Mouse (Mus musculus) hindbrain, embryonic 12.5 days (tissue): ENCODE measurements around the gene Ube2dnl2. TPM values are rescaled to one million over a fixed set of nuclear protein-coding genes. Genes with fewer than 3 reads are reported as not detected.

Experiments used
- ATAC-seq: fragments of 200-750 bp; cut with Nextera tagmentation; 2 replicates; pipeline ENCODE4 v1.8.0; 2017; ENCODE audit warnings: moderate TSS enrichment; ENCODE audit not compliant: low FRiP score
- H3K27ac ChIP-seq: fragments of 300-500 bp; sonication (generic); 2 replicates; pipeline ENCODE4 v1.5.1; 2016; ENCODE audit warnings: mild to moderate bottlenecking
- H3K27me3 ChIP-seq: fragments of 300-500 bp; sonication (generic); 2 replicates; pipeline ENCODE4 v1.6.1; 2016; ENCODE audit warnings: mild to moderate bottlenecking
- H3K36me3 ChIP-seq: fragments of 300-500 bp; sonication (generic); 2 replicates; pipeline ENCODE4 v1.6.1; 2016; ENCODE audit warnings: mild to moderate bottlenecking
- H3K4me1 ChIP-seq: fragments of 300-500 bp; sonication (generic); 2 replicates; pipeline ENCODE4 v1.6.1; 2016
- H3K4me2 ChIP-seq: fragments of 300-500 bp; sonication (generic); replicated peaks from 2 replicates; pipeline ENCODE4 v1.6.1; 2016; ENCODE audit warnings: mild to moderate bottlenecking
- H3K4me3 ChIP-seq: fragments of 300-500 bp; sonication (generic); 2 replicates; pipeline ENCODE4 v1.5.1; 2016; ENCODE audit warnings: mild to moderate bottlenecking
- H3K9ac ChIP-seq: fragments of 300-500 bp; sonication (generic); 2 replicates; pipeline ENCODE4 v1.6.1; 2016; ENCODE audit warnings: mild to moderate bottlenecking, moderate library complexity
- H3K9me3 ChIP-seq: fragments of 300-500 bp; sonication (generic); replicated peaks from 2 replicates; pipeline ENCODE4 v1.6.1; 2016; ENCODE audit warnings: mild to moderate bottlenecking
- WGBS: fragments of 180-500 bp; shearing (Covaris S2); methylation state at CpG from one replicate; pipeline ENCODE4 v1.1.7; 2016; 5-methylcytosine and 5-hydroxymethylcytosine counted together
- polyA plus RNA-seq: library from polyadenylated mRNA; unstranded; fragments of >200 nt; fragmentation: Nextera tagmentation; extraction: Ambion mirVana; gene quantifications from 2 replicates; pipeline ENCODE4 v1.2.1, GENCODE M21; 2016

Ube2dnl2 gene
- polyA plus RNA-seq, result not detected in 2 replicates

DNA sequence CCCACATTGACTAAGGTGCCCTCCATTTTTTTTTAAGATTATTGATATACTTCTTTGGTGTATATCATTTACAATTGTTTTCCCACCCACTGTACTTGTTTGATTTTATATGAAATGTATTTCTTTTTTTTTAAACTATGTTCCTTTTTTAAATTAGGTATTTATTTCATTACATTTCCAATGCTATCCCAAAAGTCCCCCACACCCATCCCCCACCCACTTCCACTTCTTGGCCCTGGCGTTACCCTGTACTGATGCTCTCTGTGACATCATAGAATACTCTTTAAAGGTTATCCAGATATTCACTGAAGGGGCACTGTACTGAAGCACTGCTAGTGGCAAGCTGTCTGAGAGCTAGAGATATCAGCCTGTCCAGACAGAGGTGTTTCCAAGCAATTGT is at the start of gene Ube2dnl2:
Ube2dnl2 (plus strand) TSS at position 301 of the 400 bp plus-strand sequence.
- H3K4me3 ChIP-seq, result no peak within 1 kb of the TSS
- no peaks in the 10 kb centered on the region for H3K4me1 ChIP-seq
- WGBS, result 87% methylated on average over 1 of the region's 1 CpGs
- H3K9me3 ChIP-seq, result no peaks in the 10 kb centered on the region
- no peak within 1 kb of the TSS for H3K9ac ChIP-seq
- no peak within 1 kb of the TSS for H3K4me2 ChIP-seq
- no peaks in the 10 kb centered on the region for H3K36me3 ChIP-seq
- no peaks in the 10 kb centered on the region for H3K27me3 ChIP-seq
- H3K27ac ChIP-seq, result no peak within 1 kb of the TSS
- no peak for ATAC-seq

- no peak for ATAC-seq
- H3K27me3 ChIP-seq, result no peaks in the 10 kb centered on the region
- no peak overlapping the region for H3K4me3 ChIP-seq
- no peak overlapping the region for H3K4me2 ChIP-seq
- no peaks in the 10 kb centered on the region for H3K4me1 ChIP-seq
- no peak overlapping the region for H3K27ac ChIP-seq
- no peaks in the 10 kb centered on the region for H3K36me3 ChIP-seq
- H3K9ac ChIP-seq, result no peak overlapping the region
- no peaks in the 10 kb centered on the region for H3K9me3 ChIP-seq
Observed at GRCm38 (mm10) chrX:114895489-114895888, 11.9 kb upstream of the Ube2dnl2 start.

GRCm38 (mm10) chrX:114897506-114897905 is 9.9 kb upstream of the Ube2dnl2 start:
- no peak overlapping the region for H3K4me2 ChIP-seq
- no peaks in the 10 kb centered on the region for H3K4me1 ChIP-seq
- no peaks in the 10 kb centered on the region for H3K36me3 ChIP-seq
- 95% methylated on average over 3 of the region's 3 CpGs for WGBS
- H3K4me3 ChIP-seq, result no peak overlapping the region
- ATAC-seq, result no peak
- H3K27me3 ChIP-seq, result no peaks in the 10 kb centered on the region
- no peak overlapping the region for H3K27ac ChIP-seq
- H3K9me3 ChIP-seq, result no peaks in the 10 kb centered on the region
- no peak overlapping the region for H3K9ac ChIP-seq

- no peak overlapping the region for H3K9ac ChIP-seq
- H3K27ac ChIP-seq, result no peak overlapping the region
- H3K9me3 ChIP-seq, result no peaks in the 10 kb centered on the region
- no peaks in the 10 kb centered on the region for H3K27me3 ChIP-seq
- no peak overlapping the region for H3K4me3 ChIP-seq
- H3K4me1 ChIP-seq, result no peaks in the 10 kb centered on the region
- no peak for ATAC-seq
- H3K36me3 ChIP-seq, result no peaks in the 10 kb centered on the region
- H3K4me2 ChIP-seq, result no peak overlapping the region
Observed at GRCm38 (mm10) chrX:114903391-114903790, 4.0 kb upstream of the Ube2dnl2 start.

DNA sequence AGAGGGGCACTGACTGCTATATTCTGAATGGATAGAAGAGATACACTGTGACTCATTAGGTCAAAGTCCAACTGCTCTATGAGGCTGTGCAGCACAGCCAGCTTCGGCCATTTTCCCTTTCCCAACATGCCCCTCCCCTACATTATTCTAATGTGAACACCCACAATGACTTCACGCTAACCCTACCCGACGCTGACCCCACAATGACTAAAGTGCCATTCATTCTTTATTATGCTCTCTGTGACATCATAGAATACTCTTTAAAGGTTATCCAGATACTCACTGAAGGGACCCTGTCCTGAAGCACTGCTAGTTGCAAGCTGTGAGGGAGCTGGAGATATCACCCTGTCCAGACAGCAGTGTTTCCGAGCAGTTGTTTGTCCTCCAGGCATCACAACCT is 2.7 kb upstream of the Ube2dnl2 start, which contains the start of gene Ube2dnl1:
Ube2dnl1 (plus strand) TSS at position 301 of the 400 bp plus-strand sequence.
- Histone ChIP-seq H3K4me2 (no peak within 1 kb of the TSS), H3K27me3 (no peaks in the 10 kb centered on the region), H3K4me1 (no peaks in the 10 kb centered on the region), H3K4me3 (no peak within 1 kb of the TSS), H3K9ac (no peak within 1 kb of the TSS), H3K9me3 (no peaks in the 10 kb centered on the region), H3K36me3 (no peaks in the 10 kb centered on the region), H3K27ac (no peak within 1 kb of the TSS)
- ATAC-seq, result no peak
- 74% methylated on average over 5 of the region's 5 CpGs for WGBS

- 69% methylated on average over 1 of the region's 1 CpGs for WGBS
- Histone ChIP-seq H3K36me3 (no peaks in the 10 kb centered on the region), H3K27me3 (no peaks in the 10 kb centered on the region)
Observed at GRCm38 (mm10) chrX:114955066-114955465, 47.7 kb downstream of the Ube2dnl2 start.

More at GRCm38 (mm10) chrX:114955066-114955465, 47.7 kb downstream of the Ube2dnl2 start:
- H3K4me1 ChIP-seq, result no peaks in the 10 kb centered on the region
- no peak overlapping the region for H3K4me3 ChIP-seq
- ATAC-seq, result no peak
- H3K9me3 ChIP-seq, result no peaks in the 10 kb centered on the region
- no peak overlapping the region for H3K9ac ChIP-seq
- no peak overlapping the region for H3K27ac ChIP-seq
- H3K4me2 ChIP-seq, result no peak overlapping the region

Other genes starting within 250 kb of the Ube2dnl2 start
- gene Ube2dnl1, start 2.6 kb upstream of the Ube2dnl2 start, polyA plus RNA-seq, result not detected in 2 replicates